Mouse (Mus musculus): Measurements from ENCODE around the gene Garem2.

DNA sequence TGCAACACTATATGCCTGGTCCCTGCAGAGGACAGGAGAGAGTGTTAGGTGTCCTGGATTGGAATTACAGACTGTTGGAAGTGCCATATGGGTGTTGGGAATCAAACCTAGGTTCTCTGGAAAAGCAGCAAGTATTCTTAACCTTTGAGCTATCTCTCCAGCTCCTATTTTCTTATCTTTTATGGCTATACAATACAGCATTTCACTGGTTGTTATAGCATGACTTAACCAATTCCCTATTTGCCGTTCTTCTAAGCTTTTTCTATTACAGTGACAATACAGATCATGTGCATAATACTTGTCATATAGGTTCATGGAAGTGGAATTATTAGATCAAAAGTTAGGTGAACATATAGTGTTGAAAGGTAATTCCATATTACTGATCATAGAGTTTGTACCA lies 56.9 kb downstream of the Garem2 start:
- TF ChIP-seq CTCF (conservative IDR thresholded peaks at IDR 0.05; ENCODE audit: insufficient read depth, insufficient read length, low read depth, low read length) (no peak), POLR2A (IDR thresholded peaks at IDR 0.05; ENCODE audit: low read depth, low read length) (no peak)

Data from kidney, adult 2 months (tissue).